In the genomic region with DNA sequence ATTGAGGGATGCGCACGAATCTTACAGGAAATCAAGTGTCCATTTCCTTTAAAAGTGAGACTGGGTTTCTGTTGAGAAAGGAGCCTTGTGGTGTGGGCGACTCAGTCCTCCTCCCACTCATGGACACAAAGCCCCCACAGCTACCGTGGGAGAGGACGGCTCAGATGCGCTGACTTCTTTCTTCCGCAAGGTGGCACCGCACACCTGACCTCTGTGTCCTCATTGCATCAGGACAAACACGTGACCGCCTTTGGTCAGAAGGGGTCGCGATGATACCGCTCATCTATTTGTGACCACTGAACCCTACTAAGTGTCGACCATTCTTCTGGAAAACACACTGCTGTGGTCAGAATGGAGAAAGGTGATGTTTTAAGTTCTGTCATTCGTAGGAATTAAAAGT, we compare ENCODE assay signal across 14 mouse cellular contexts. TPM values are rescaled to one million over a fixed set of nuclear protein-coding genes. Genes with fewer than 3 reads are reported as not detected.
A peak's percentile ranks its signal among the peaks of the same experiment; 100 is the strongest.
DNase-seq lines count a peak whose midpoint lies in the region; ATAC-seq lines count a peak whose summit lies in the region.
"Had no signal": no experiment of that assay in that cellular context is flagged by ENCODE, and none has a peak within 500 bp of the region (broad histone marks: within the 10 kb centered on the region; RNA-seq: fewer than 3 reads in every experiment).

No protein-coding gene starts in this region.

- H3K4me1 ChIP-seq in embryonic facial prominence, embryonic 12.5 days: no peaks in the 10 kb centered on the region
- no peaks in the 10 kb centered on the region for H3K4me1 ChIP-seq in embryonic facial prominence, embryonic 10.5 days
- H3K4me1 ChIP-seq in liver, embryonic 11.5 days (replicated peaks; ENCODE audit: control insufficient read depth, insufficient read depth, low read length): no peaks in the 10 kb centered on the region
- H3K4me1 ChIP-seq in midbrain, embryonic 15.5 days: no peaks in the 10 kb centered on the region
- H3K4me1 ChIP-seq: stomach, embryonic 15.5 days had no signal

- intact Hi-C loops in gastrocnemius, postnatal 36 days (cut with DNase I): loop anchor here (1.0 kb wide), 1 partner anchor 33 kb away; no protein-coding TSS in a partner anchor
- intact Hi-C loops in left cerebral cortex, postnatal 25 days (cut with DNase I): no loop called here

- ATAC-seq in embryonic facial prominence, embryonic 12.5 days (ENCODE audit: insufficient number of reproducible peaks, insufficient read depth, low FRiP score, low TSS enrichment): 0 out of 2 replicates have a peak, but pooled peaks have one; percentile 10
- ATAC-seq in liver, embryonic 11.5 days (replicated peaks; ENCODE audit: low FRiP score): peak; percentile 43; the same call in 1 of the 2 replicates
- 0 out of 2 replicates have a peak, but pooled peaks have one; percentile 17 for ATAC-seq in midbrain, embryonic 15.5 days (replicated peaks)

- no peaks in the 10 kb centered on the region for H3K27me3 ChIP-seq in embryonic facial prominence, embryonic 12.5 days
- H3K27me3 ChIP-seq in embryonic facial prominence, embryonic 10.5 days (replicated peaks; ENCODE audit: low read depth, poor library complexity, severe bottlenecking): no peaks in the 10 kb centered on the region
- no peaks in the 10 kb centered on the region for H3K27me3 ChIP-seq in liver, embryonic 11.5 days (replicated peaks; ENCODE audit: control insufficient read depth, insufficient read depth, low read length)
- no peaks in the 10 kb centered on the region for H3K27me3 ChIP-seq in midbrain, embryonic 15.5 days (replicated peaks)
- H3K27me3 ChIP-seq: stomach, embryonic 15.5 days had no signal

- 86% methylated on average over 15 of the region's 15 CpGs for WGBS in embryonic facial prominence, embryonic 12.5 days
- WGBS in embryonic facial prominence, embryonic 10.5 days: 86% methylated on average over 15 of the region's 15 CpGs
- 87% methylated on average over 15 of the region's 15 CpGs for WGBS in liver, embryonic 11.5 days
- 82% methylated on average over 15 of the region's 15 CpGs for WGBS in midbrain, embryonic 15.5 days

- no peaks in the 10 kb centered on the region for H3K9me3 ChIP-seq in embryonic facial prominence, embryonic 12.5 days
- peaks cover 12% of the 10 kb centered on the region; the same call in 1 of the 2 replicates for H3K9me3 ChIP-seq in embryonic facial prominence, embryonic 10.5 days
- H3K9me3 ChIP-seq in liver, embryonic 11.5 days (ENCODE audit: control insufficient read depth, low read length): no peaks in the 10 kb centered on the region
- no peaks in the 10 kb centered on the region for H3K9me3 ChIP-seq in midbrain, embryonic 15.5 days
- H3K9me3 ChIP-seq: stomach, embryonic 15.5 days had no signal

- H3K36me3 ChIP-seq in embryonic facial prominence, embryonic 12.5 days: peaks cover 15% of the 10 kb centered on the region
- H3K36me3 ChIP-seq in embryonic facial prominence, embryonic 10.5 days (replicated peaks): peaks cover 17% of the 10 kb centered on the region
- peaks cover 9% of the 10 kb centered on the region for H3K36me3 ChIP-seq in liver, embryonic 11.5 days (ENCODE audit: control insufficient read depth, insufficient read depth, low read length)
- H3K36me3 ChIP-seq in midbrain, embryonic 15.5 days (replicated peaks): peaks cover 14% of the 10 kb centered on the region

- H3K9ac ChIP-seq in embryonic facial prominence, embryonic 12.5 days: no peak overlapping the region
- H3K9ac ChIP-seq in liver, embryonic 11.5 days (ENCODE audit: low read depth, low read length): no peak overlapping the region
- H3K9ac ChIP-seq in midbrain, embryonic 15.5 days: no peak overlapping the region
- H3K9ac ChIP-seq: stomach, embryonic 15.5 days had no signal

- H3K27ac ChIP-seq in embryonic facial prominence, embryonic 12.5 days: no peak overlapping the region
- no peak overlapping the region for H3K27ac ChIP-seq in embryonic facial prominence, embryonic 10.5 days (replicated peaks)
- no peak overlapping the region for H3K27ac ChIP-seq in liver, embryonic 11.5 days (ENCODE audit: low read depth, low read length)
- H3K27ac ChIP-seq in midbrain, embryonic 15.5 days: no peak overlapping the region
- H3K27ac ChIP-seq: stomach, embryonic 15.5 days had no signal

- DNase-seq in embryonic facial prominence, embryonic 10.5 days (ENCODE audit: low spot score): no peak
- DNase-seq in liver, embryonic 11.5 days (ENCODE audit: low spot score): no peak
- no peak for DNase-seq in liver
- DNase-seq in WW6 (ENCODE audit: low read depth, low spot score): peak; percentile 40
- no peak for DNase-seq in gastrocnemius, postnatal 36 days
- DNase-seq in left cerebral cortex, postnatal 25 days (ENCODE audit: low spot score in 2 of 2): no peak

- no peak overlapping the region for H3K4me3 ChIP-seq in embryonic facial prominence, embryonic 12.5 days
- H3K4me3 ChIP-seq in embryonic facial prominence, embryonic 10.5 days: no peak overlapping the region
- no peak overlapping the region for H3K4me3 ChIP-seq in liver, embryonic 11.5 days (ENCODE audit: low read depth, low read length)
- H3K4me3 ChIP-seq in midbrain, embryonic 15.5 days: no peak overlapping the region
- H3K4me3 ChIP-seq: erythroblast, embryonic 14.5 days; stomach, embryonic 15.5 days had no signal

- no peak overlapping the region for H3K4me2 ChIP-seq in embryonic facial prominence, embryonic 12.5 days (replicated peaks)
- no peak overlapping the region for H3K4me2 ChIP-seq in liver, embryonic 11.5 days
- H3K4me2 ChIP-seq in midbrain, embryonic 15.5 days: no peak overlapping the region
- H3K4me2 ChIP-seq: stomach, embryonic 15.5 days had no signal

RNA-seq across cellular contexts. Expression of a gene that starts 1.0 kb away (rescaled TPM):
- 141 and 158 TPM in 2 replicates for polyA plus RNA-seq in embryonic facial prominence, embryonic 12.5 days (2016; fragmentation: Nextera tagmentation; extraction: Ambion mirVana)
- 118 and 122 TPM in 2 replicates for polyA plus RNA-seq in embryonic facial prominence, embryonic 10.5 days (2016; fragmentation: Nextera tagmentation; extraction: Ambion mirVana)
- 83.7 and 91.3 TPM in 2 replicates for polyA plus RNA-seq in liver, embryonic 11.5 days (2014; fragmentation: Nextera tagmentation; extraction: Ambion mirVana)
- polyA plus RNA-seq in midbrain, embryonic 15.5 days (2015; fragmentation: Nextera tagmentation; extraction: Ambion mirVana): 170 and 179 TPM in 2 replicates
- total RNA-seq in gastrocnemius, postnatal 36 days (2021): 10 to 100 TPM; 29.3 to 31.5 TPM
- 10 to 100 TPM; 83.5 to 95.9 TPM for total RNA-seq in left cerebral cortex, postnatal 25 days (2021)

RNA-seq across cellular contexts. Expression of a gene that starts 17.9 kb away (rescaled TPM):
- not detected in 2 replicates for polyA plus RNA-seq in embryonic facial prominence, embryonic 12.5 days (2016; fragmentation: Nextera tagmentation; extraction: Ambion mirVana)
- not detected in 2 replicates for polyA plus RNA-seq in embryonic facial prominence, embryonic 10.5 days (2016; fragmentation: Nextera tagmentation; extraction: Ambion mirVana)
- polyA plus RNA-seq in liver, embryonic 11.5 days (2014; fragmentation: Nextera tagmentation; extraction: Ambion mirVana): not detected in 2 replicates
- polyA plus RNA-seq in midbrain, embryonic 15.5 days (2015; fragmentation: Nextera tagmentation; extraction: Ambion mirVana): not detected in 2 replicates
- not detected for total RNA-seq in gastrocnemius, postnatal 36 days (2021)
- not detected for total RNA-seq in left cerebral cortex, postnatal 25 days (2021)
- total RNA-seq: G1E; layer of hippocampus, adult 18-20 months had no signal
- polyA plus RNA-seq: erythroblast, embryonic 14.5 days; G1E; heart, embryonic 14.5 days; lung, embryonic 16.5 days; stomach, embryonic 15.5 days had no signal
